Mouse (Mus musculus): ENCODE measurements around the gene Mrpl52. TPM values are rescaled to one million over a fixed set of nuclear protein-coding genes. Genes with fewer than 3 reads are reported as not detected.

The Mrpl52 gene
- polyA plus RNA-seq, 1 experiment = 185 TPM

DNA sequence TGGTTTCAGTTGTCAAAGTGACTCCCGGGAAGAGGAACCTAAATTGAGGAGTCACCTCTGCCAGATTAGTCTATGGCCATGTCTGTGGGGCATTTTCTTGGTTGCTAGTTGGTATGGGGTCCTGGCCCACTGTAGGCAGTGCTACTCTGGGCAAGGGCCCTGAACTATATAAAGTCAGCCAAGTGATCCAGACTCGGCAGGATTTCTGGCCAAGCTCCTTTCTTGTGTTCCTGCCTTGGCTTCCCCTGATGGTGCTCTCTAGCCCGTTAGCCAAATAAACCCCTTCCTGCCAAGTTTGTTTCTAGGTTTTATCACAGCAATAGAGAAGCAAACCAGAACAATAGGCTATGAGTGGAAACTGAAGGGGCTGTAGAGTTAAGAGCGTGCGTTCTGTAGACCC, 48.0 kb downstream of the Mrpl52 start:
- 0 out of 2 replicates have a peak, but pooled peaks cover 3% of the 10 kb centered on the region for H3K4me1 ChIP-seq (ENCODE audit: control insufficient read depth, insufficient read depth, low read length)
- TF ChIP-seq POLR2A (IDR thresholded peaks at IDR 0.05; ENCODE audit: borderline replicate concordance, extremely low read depth, low read depth, low read length) (no peak), CTCF (IDR thresholded peaks at IDR 0.05; ENCODE audit: insufficient read depth, low read length) (no peak)
- WGBS = 59% methylated on average over 5 of the region's 5 CpGs
- DNase-seq = no peak
- H3K4me3 ChIP-seq (replicated peaks; ENCODE audit: extremely low read depth, low read depth, low read length) = no peak overlapping the region

- TF ChIP-seq POLR2A (IDR thresholded peaks at IDR 0.05; ENCODE audit: borderline replicate concordance, extremely low read depth, low read depth, low read length) = peak; percentile 16; the same call in 1 of the 2 replicates
- TF ChIP-seq CTCF (IDR thresholded peaks at IDR 0.05; ENCODE audit: insufficient read depth, low read length) = no peak
- peak within 1 kb of the TSS; percentile 70 for H3K4me3 ChIP-seq (replicated peaks; ENCODE audit: extremely low read depth, low read depth, low read length)
- 5% methylated on average over 23 of the region's 23 CpGs for WGBS
- DNase-seq = peak; percentile 57
- H3K4me1 ChIP-seq (ENCODE audit: control insufficient read depth, insufficient read depth, low read length) = 0 out of 2 replicates have a peak, but pooled peaks cover 3% of the 10 kb centered on the region
These were observed 49.5 kb downstream of the Mrpl52 start, which contains the start of gene Rem2 for GRCm38 (mm10) chr14:54475941-54476844. Gene Rem2, plus strand, starts transcription at chr14:54476100.

- 76% methylated on average over 15 of the region's 15 CpGs for WGBS
- Histone ChIP-seq H3K4me3 (replicated peaks; ENCODE audit: extremely low read depth, low read depth, low read length) (no peak overlapping the region), H3K4me1 (ENCODE audit: control insufficient read depth, insufficient read depth, low read length) (0 out of 2 replicates have a peak, but pooled peaks cover 3% of the 10 kb centered on the region)
- no peak for DNase-seq
- TF ChIP-seq POLR2A (IDR thresholded peaks at IDR 0.05; ENCODE audit: borderline replicate concordance, extremely low read depth, low read depth, low read length) = no peak
- TF ChIP-seq CTCF (IDR thresholded peaks at IDR 0.05; ENCODE audit: insufficient read depth, low read length) = no peak
These were observed 50.6 kb downstream of the Mrpl52 start for GRCm38 (mm10) chr14:54477172-54477909.

Other genes starting within 250 kb of the Mrpl52 start
- 516 and 573 TPM in 2 replicates for gene Dad1, start 172.8 kb upstream of the Mrpl52 start, polyA plus RNA-seq (2012; rRNA removed)
- 53.5 and 70.4 TPM in 2 replicates for gene Abhd4, start 172.7 kb upstream of the Mrpl52 start, polyA plus RNA-seq (2012; rRNA removed)
- not detected in 2 replicates for gene Olfr49, start 142.0 kb upstream of the Mrpl52 start, polyA plus RNA-seq (2012; rRNA removed)
- 95.3 and 98.1 TPM in 2 replicates for gene Oxa1l, start 66.1 kb upstream of the Mrpl52 start, polyA plus RNA-seq (2012; rRNA removed)
- 23.1 and 29.2 TPM in 2 replicates for gene Slc7a7, start 9.1 kb upstream of the Mrpl52 start, polyA plus RNA-seq (2012; rRNA removed)
- gene Mmp14, start 4.7 kb downstream of the Mrpl52 start, polyA plus RNA-seq (2012; rRNA removed) = 119 and 130 TPM in 2 replicates
- 184 and 199 TPM in 2 replicates for gene Lrp10, start 37.2 kb downstream of the Mrpl52 start, polyA plus RNA-seq (2012; rRNA removed)
- gene Rem2, start 49.2 kb downstream of the Mrpl52 start, polyA plus RNA-seq (2012; rRNA removed) = 3.0 TPM in 2 replicates
- gene Prmt5, start 90.6 kb downstream of the Mrpl52 start, polyA plus RNA-seq (2012; rRNA removed) = 15.1 and 20.2 TPM in 2 replicates
- 7.4 and 7.9 TPM in 2 replicates for gene Haus4, start 127.7 kb downstream of the Mrpl52 start, polyA plus RNA-seq (2012; rRNA removed)
- gene Ajuba, start 150.6 kb downstream of the Mrpl52 start, polyA plus RNA-seq (2012; rRNA removed) = 36.4 and 49.6 TPM in 2 replicates
- 6.5 and 7.3 TPM in 2 replicates for gene 4931414P19Rik, start 179.1 kb downstream of the Mrpl52 start, polyA plus RNA-seq (2012; rRNA removed)
- 129 and 146 TPM in 2 replicates for gene Psmb5, start 191.1 kb downstream of the Mrpl52 start, polyA plus RNA-seq (2012; rRNA removed)
- gene Psmb11, start 194.5 kb downstream of the Mrpl52 start, polyA plus RNA-seq (2012; rRNA removed) = not detected in 2 replicates
- not detected in 2 replicates for gene Gm17606, start 214.0 kb downstream of the Mrpl52 start, polyA plus RNA-seq (2012; rRNA removed)
- 2.8 and 2.9 TPM in 2 replicates for gene Cdh24, start 214.5 kb downstream of the Mrpl52 start, polyA plus RNA-seq (2012; rRNA removed)